Mouse (Mus musculus): ENCODE measurements around the gene Tbc1d9. TPM values are rescaled to one million over a fixed set of nuclear protein-coding genes. Genes with fewer than 3 reads are reported as not detected.

The Tbc1d9 gene
- polyA plus RNA-seq, 1 experiment from 2014 or later: 2.2 TPM

DNA sequence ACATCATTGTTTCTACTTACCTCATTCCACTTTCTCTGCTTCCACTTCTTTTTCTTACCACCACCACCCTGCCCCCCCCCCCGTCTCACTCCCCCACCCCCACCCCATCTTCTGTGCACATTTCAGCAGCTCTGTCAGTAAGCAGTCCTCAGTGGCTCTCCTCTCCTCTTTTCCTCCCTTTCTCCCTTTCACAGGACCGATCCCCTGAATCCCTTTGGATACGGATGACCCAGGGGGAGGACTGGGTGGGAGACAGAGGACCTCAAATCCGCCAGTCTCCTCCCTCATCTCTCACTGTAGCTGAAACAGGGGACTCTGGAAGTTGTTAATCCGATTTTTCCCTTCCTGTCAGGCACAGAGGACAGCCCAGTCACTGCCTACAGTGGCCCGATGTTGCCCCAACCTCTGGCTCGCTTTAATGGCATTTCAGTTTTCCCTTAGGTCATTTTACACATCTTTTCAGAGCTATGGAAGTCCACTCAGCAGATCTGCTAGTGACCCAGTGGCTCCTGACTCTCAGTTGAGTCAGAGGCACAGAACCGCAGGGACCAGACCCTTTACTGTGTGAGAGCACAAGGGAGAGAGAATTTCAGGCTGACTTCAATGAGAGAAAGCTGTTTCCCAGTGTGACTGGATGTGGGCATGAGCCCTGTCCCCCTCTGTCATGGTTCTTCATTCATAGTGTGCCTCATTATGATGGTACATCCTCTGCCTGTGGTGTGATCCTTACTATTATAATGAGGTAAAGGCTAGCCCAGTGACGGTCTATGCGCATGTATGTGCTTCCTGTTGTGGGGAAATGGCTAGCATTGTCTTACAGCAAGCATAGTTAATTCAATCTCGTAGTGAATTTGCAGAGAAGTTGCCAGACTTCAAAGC is 12.4 kb downstream of the Tbc1d9 start:
- Histone ChIP-seq H3K4me3 (ENCODE audit: low read depth, low read length) (no peak overlapping the region), H3K27me3 (ENCODE audit: insufficient read depth, low read length) (no peaks in the 10 kb centered on the region), H3K9ac (no peak overlapping the region), H3K36me3 (ENCODE audit: insufficient read depth) (no peaks in the 10 kb centered on the region), H3K27ac (ENCODE audit: low read depth) (peak overlapping the region; percentile 6; the same call in 1 of the 2 replicates), H3K9me3 (ENCODE audit: low read depth, low read length) (no peaks in the 10 kb centered on the region), H3K4me2 (no peak overlapping the region), H3K4me1 (ENCODE audit: insufficient read depth) (no peaks in the 10 kb centered on the region; the same call in 1 of the 2 replicates)
- no peak for TF ChIP-seq CTCF (IDR thresholded peaks at IDR 0.05; ENCODE audit: low read depth)
- WGBS: 21% methylated on average over 11 of the region's 11 CpGs
- ATAC-seq (ENCODE audit: insufficient read depth) (peak; percentile 33; the same call in 1 of the 2 replicates), DNase-seq (no peak)

DNA sequence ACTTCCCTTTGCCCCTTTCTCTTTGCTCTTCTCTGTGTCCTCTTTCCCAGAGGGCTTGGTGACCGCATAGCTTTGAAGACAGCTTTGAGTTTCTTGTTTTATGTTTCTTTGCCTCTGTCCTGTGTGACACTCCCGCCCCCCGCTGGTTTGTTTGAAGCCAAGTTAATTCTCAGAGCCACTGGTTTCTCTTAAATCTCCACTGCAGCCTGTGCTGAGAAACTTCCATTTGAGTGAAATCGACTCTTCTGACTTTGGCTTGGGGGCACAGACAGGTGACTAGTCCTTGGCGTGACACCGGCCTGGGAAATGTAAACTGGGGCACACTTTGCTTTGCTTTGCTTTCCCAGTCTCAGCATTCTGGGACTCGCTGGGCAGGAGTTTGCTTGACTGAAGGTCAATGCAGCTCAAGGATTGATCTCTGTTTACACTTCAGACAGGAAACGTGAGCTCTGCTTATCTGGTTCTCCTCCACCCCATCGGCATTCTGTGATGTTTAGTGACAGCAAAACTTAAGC is 13.1 kb downstream of the Tbc1d9 start:
- H3K27ac ChIP-seq (ENCODE audit: low read depth): no peak overlapping the region
- no peak overlapping the region for H3K4me3 ChIP-seq (ENCODE audit: low read depth, low read length)
- no peaks in the 10 kb centered on the region for H3K27me3 ChIP-seq (ENCODE audit: insufficient read depth, low read length)
- no peaks in the 10 kb centered on the region; the same call in 1 of the 2 replicates for H3K4me1 ChIP-seq (ENCODE audit: insufficient read depth)
- peak; percentile 57 for TF ChIP-seq CTCF (IDR thresholded peaks at IDR 0.05; ENCODE audit: low read depth)
- 4% methylated on average over 9 of the region's 9 CpGs for WGBS
- no peak overlapping the region for H3K9ac ChIP-seq
- H3K9me3 ChIP-seq (ENCODE audit: low read depth, low read length): no peaks in the 10 kb centered on the region
- H3K4me2 ChIP-seq: no peak overlapping the region
- DNase-seq: peak; percentile 73
- no peaks in the 10 kb centered on the region for H3K36me3 ChIP-seq (ENCODE audit: insufficient read depth)
- peak; percentile 41; the same call in 1 of the 2 replicates for ATAC-seq (ENCODE audit: insufficient read depth)

DNA sequence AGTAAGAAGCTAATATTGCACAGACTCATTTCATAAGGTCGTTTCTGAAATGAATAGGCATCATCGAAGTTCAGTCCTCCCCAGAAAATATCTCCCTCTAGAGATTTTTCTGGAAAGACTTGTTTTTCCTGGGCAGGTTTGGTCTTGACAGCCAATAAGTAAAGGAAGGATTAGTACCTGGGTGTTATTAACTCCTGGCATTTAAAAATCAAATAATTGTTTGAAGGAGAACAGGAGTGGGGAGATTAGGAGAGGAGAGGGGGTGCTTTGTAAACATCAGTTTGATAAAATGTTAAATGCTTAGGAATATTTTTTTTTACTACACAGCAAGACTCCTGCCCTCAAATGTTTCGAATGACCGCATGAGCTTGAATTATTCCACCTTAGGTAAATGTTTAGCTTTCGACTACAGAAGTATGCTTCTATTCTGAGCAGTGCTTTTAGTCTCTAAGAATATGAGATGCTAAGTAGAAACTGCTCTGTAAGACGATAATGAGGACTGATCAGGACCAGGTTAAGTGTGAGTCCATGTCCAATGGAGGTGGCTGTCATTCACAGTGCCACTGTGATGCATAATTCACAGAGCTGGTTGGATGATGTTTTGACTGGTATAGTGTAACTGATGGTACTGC is 16.8 kb downstream of the Tbc1d9 start:
- 57% methylated on average over 6 of the region's 6 CpGs for WGBS
- Histone ChIP-seq H3K4me1 (ENCODE audit: insufficient read depth) (no peaks in the 10 kb centered on the region; the same call in 1 of the 2 replicates), H3K27me3 (ENCODE audit: insufficient read depth, low read length) (no peaks in the 10 kb centered on the region), H3K27ac (ENCODE audit: low read depth) (peak overlapping the region; percentile 67), H3K4me3 (ENCODE audit: low read depth, low read length) (no peak overlapping the region), H3K36me3 (ENCODE audit: insufficient read depth) (no peaks in the 10 kb centered on the region), H3K9me3 (ENCODE audit: low read depth, low read length) (no peaks in the 10 kb centered on the region), H3K4me2 (no peak overlapping the region), H3K9ac (no peak overlapping the region)
- TF ChIP-seq CTCF (IDR thresholded peaks at IDR 0.05; ENCODE audit: low read depth): no peak
- DNase-seq: peak; percentile 46
- peak; percentile 29; the same call in 1 of the 2 replicates for ATAC-seq (ENCODE audit: insufficient read depth)

DNA sequence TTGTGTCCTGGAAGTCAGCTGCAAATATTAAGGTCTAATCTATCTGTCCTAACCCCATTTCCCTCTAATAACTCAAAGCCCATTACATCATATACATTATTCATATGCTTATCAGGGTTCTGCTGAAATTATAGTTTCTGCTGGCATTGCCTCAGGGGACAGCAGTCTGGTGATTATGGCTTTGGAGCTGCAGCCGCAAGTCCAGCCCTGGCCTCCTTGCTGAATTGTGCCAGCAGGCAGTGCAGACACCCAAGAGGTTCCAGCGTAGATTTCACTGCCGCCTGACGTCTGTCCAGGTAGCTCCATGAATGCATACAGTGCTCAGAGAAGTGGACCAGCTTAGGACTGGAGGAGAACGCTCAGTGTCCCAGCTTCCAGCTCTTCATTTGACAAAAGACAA is 17.6 kb downstream of the Tbc1d9 start:
- no peaks in the 10 kb centered on the region for H3K36me3 ChIP-seq (ENCODE audit: insufficient read depth)
- H3K27ac ChIP-seq (ENCODE audit: low read depth): peak overlapping the region; percentile 51

DNA sequence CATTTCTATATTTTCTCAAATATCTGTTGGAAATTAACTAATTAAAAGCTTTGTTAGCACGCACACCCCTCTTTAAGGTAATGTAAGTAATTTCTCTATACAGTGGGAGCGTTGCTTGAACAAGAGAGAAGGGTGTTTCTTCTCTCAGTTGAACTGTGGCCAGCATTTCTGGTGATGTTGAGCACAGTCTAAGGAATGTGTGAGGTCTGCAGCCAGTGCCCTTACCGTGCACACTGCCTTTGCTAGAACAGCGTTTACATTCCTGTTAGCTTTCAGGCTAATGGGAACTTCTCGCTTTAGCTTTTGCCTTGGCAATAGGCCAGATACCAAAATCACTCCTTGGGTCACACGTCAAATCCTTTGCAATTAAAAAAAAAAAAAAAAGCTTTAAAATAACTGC is 21.2 kb downstream of the Tbc1d9 start:
- peak; percentile 64; the same call in 1 of the 2 replicates for ATAC-seq (ENCODE audit: insufficient read depth)
- 25% methylated on average over 6 of the region's 6 CpGs for WGBS
- no peaks in the 10 kb centered on the region for H3K36me3 ChIP-seq (ENCODE audit: insufficient read depth)
- H3K27me3 ChIP-seq (ENCODE audit: insufficient read depth, low read length): no peaks in the 10 kb centered on the region
- no peak overlapping the region for H3K4me2 ChIP-seq
- no peaks in the 10 kb centered on the region for H3K9me3 ChIP-seq (ENCODE audit: low read depth, low read length)
- H3K27ac ChIP-seq (ENCODE audit: low read depth): no peak overlapping the region
- no peaks in the 10 kb centered on the region; the same call in 1 of the 2 replicates for H3K4me1 ChIP-seq (ENCODE audit: insufficient read depth)
- no peak overlapping the region for H3K4me3 ChIP-seq (ENCODE audit: low read depth, low read length)
- peak; percentile 74 for DNase-seq
- TF ChIP-seq CTCF (IDR thresholded peaks at IDR 0.05; ENCODE audit: low read depth): no peak
- H3K9ac ChIP-seq: no peak overlapping the region

More for the DNA sequence above, 17.6 kb downstream of the Tbc1d9 start:
- no peak for TF ChIP-seq CTCF (IDR thresholded peaks at IDR 0.05; ENCODE audit: low read depth)
- ATAC-seq (ENCODE audit: insufficient read depth) (no peak), DNase-seq (no peak)
- 60% methylated on average over 5 of the region's 5 CpGs for WGBS
- H3K4me3 ChIP-seq (ENCODE audit: low read depth, low read length): no peak overlapping the region
- H3K9ac ChIP-seq: no peak overlapping the region
- no peaks in the 10 kb centered on the region for H3K27me3 ChIP-seq (ENCODE audit: insufficient read depth, low read length)
- H3K4me2 ChIP-seq: no peak overlapping the region
- H3K9me3 ChIP-seq (ENCODE audit: low read depth, low read length): no peaks in the 10 kb centered on the region
- no peaks in the 10 kb centered on the region; the same call in 1 of the 2 replicates for H3K4me1 ChIP-seq (ENCODE audit: insufficient read depth)

DNA sequence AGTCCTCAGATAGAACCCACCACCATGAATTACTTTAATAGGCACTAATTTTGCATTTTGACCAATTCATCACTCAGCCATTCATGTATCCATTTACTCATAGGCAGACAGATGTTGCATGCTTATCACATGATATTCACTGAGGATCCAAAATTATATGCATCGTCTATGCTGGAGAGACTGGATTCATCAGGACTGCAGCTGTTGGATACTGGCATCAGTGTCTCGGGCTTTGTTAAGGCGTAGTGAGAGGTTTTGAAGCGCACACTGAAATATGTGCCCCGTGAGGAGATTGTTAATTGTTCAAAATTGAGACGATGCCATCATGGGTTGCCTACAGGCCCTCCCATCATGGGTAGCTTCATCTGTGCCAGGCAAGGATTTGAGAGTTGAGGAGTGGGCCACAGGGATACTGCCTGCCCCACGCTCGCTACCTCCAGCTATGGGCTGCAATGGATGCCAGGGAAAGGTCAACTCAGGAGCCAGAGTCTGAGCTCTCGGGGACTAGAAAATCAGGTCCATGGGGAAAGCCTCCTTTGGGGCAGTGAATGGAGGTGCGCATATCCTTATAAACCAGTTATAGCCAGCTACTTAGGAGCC is 22.3 kb downstream of the Tbc1d9 start:
- H3K4me3 ChIP-seq (ENCODE audit: low read depth, low read length): no peak overlapping the region
- TF ChIP-seq CTCF (IDR thresholded peaks at IDR 0.05; ENCODE audit: low read depth): no peak
- H3K27ac ChIP-seq (ENCODE audit: low read depth): no peak overlapping the region
- no peak overlapping the region for H3K4me2 ChIP-seq
- no peaks in the 10 kb centered on the region for H3K27me3 ChIP-seq (ENCODE audit: insufficient read depth, low read length)
- H3K36me3 ChIP-seq (ENCODE audit: insufficient read depth): no peaks in the 10 kb centered on the region
- 83% methylated on average over 10 of the region's 10 CpGs for WGBS
- H3K9me3 ChIP-seq (ENCODE audit: low read depth, low read length): no peaks in the 10 kb centered on the region
- no peaks in the 10 kb centered on the region; the same call in 1 of the 2 replicates for H3K4me1 ChIP-seq (ENCODE audit: insufficient read depth)
- ATAC-seq (ENCODE audit: insufficient read depth): no peak
- no peak for DNase-seq
- H3K9ac ChIP-seq: no peak overlapping the region

Measured in lung, embryonic 14.5 days (tissue).